Mouse (Mus musculus) left cerebral cortex, adult 9 months (tissue): ENCODE measurements at regions not wholly inside any gene's neighbourhood (a gene's known extent, or its start where the extent isn't known, plus 50 kb on each side); places are given as distances from the start of the nearest gene placed in this dataset.

Experiments used
- DNase-seq, 2 experiments: peaks; one replicate each; pipeline ENCODE4 v3.0.0; 2022; ENCODE audit warnings: low spot score in 2 of 2

- peak in 1 of 2 experiments; percentile 7 for DNase-seq
Observed at GRCm38 (mm10) chr8:89906200-89906599, 441.9 kb downstream of the Tox3 start.

- DNase-seq, result no peak
Observed at GRCm38 (mm10) chr8:89905588-89905987, 442.6 kb downstream of the Tox3 start.

- DNase-seq, result no peak
Observed at GRCm38 (mm10) chr8:89903346-89903745, 444.8 kb downstream of the Tox3 start.

GRCm38 (mm10) chr8:89872768-89873167, 475.4 kb downstream of the Tox3 start:
- peak in 1 of 2 experiments; percentile 38 for DNase-seq

- peak in 1 of 2 experiments; percentile 22 for DNase-seq
Observed at GRCm38 (mm10) chr8:89871966-89872365, 476.2 kb downstream of the Tox3 start.

- DNase-seq, result peak in 1 of 2 experiments; percentile 67
Observed at GRCm38 (mm10) chr8:89859813-89860212, 488.3 kb downstream of the Tox3 start.

- DNase-seq, result no peak
Observed at GRCm38 (mm10) chr8:89858706-89859385, 489.3 kb downstream of the Tox3 start.

- DNase-seq, result peak in 1 of 2 experiments; percentile 10
Observed at GRCm38 (mm10) chr8:89855556-89855955, 492.6 kb downstream of the Tox3 start.

GRCm38 (mm10) chr8:89850209-89850796, 497.8 kb downstream of the Tox3 start:
- DNase-seq, result peak; percentile 47 to 89

GRCm38 (mm10) chr8:89849416-89850208, 498.5 kb downstream of the Tox3 start:
- peak in 1 of 2 experiments; percentile 81 for DNase-seq

- no peak for DNase-seq
Observed at GRCm38 (mm10) chr8:89838494-89838893, 509.6 kb downstream of the Tox3 start.

GRCm38 (mm10) chr8:89833715-89834114, 514.4 kb downstream of the Tox3 start:
- DNase-seq, result no peak

GRCm38 (mm10) chr8:89824586-89824985, 523.6 kb downstream of the Tox3 start:
- DNase-seq, result no peak

- no peak for DNase-seq
Observed at GRCm38 (mm10) chr8:89823631-89824030, 524.5 kb downstream of the Tox3 start.

- DNase-seq, result peak in 1 of 2 experiments; percentile 6
Observed at GRCm38 (mm10) chr8:89812036-89812711, 536.0 kb downstream of the Tox3 start.

GRCm38 (mm10) chr8:89788296-89788695, 559.8 kb downstream of the Tox3 start:
- no peak for DNase-seq

- peak in 1 of 2 experiments; percentile 37 for DNase-seq
Observed at GRCm38 (mm10) chr8:89787050-89787905, 560.9 kb downstream of the Tox3 start.

GRCm38 (mm10) chr8:89785011-89785410, 563.1 kb downstream of the Tox3 start:
- peak in 1 of 2 experiments; percentile 87 for DNase-seq

- DNase-seq, result no peak
Observed at GRCm38 (mm10) chr8:89783311-89783710, 564.8 kb downstream of the Tox3 start.

GRCm38 (mm10) chr8:89766387-89766786, 581.8 kb downstream of the Tox3 start:
- no peak for DNase-seq

- DNase-seq, result no peak
Observed at GRCm38 (mm10) chr8:89759531-89759930, 588.6 kb downstream of the Tox3 start.
